Mouse (Mus musculus) limb, embryonic 14.5 days (tissue): ENCODE results near the gene G0s2. TPM values are rescaled to one million over a fixed set of nuclear protein-coding genes. Genes with fewer than 3 reads are reported as not detected.

Experiments
- ATAC-seq: fragments of 200-750 bp; cut with Nextera tagmentation; 2 replicates; pipeline ENCODE4 v1.8.0; 2017; ENCODE audit warnings: low read depth, moderate number of reproducible peaks, moderate TSS enrichment; ENCODE audit not compliant: low FRiP score
- DNase-seq: peaks from one replicate; pipeline ENCODE4 v3.0.0-alpha.2; 2015; ENCODE audit warnings: low spot score
- H3K27ac ChIP-seq: fragments of 300-500 bp; sonication (generic); replicated peaks from 2 replicates; pipeline ENCODE4 v1.5.1; 2014; ENCODE audit warnings: low read depth, mild to moderate bottlenecking, low read length, moderate library complexity, mixed read lengths
- H3K27me3 ChIP-seq: fragments of 300-500 bp; sonication (generic); 2 replicates; pipeline ENCODE4 v1.6.1; 2014; ENCODE audit warnings: low read length, mixed read lengths; ENCODE audit not compliant: control insufficient read depth, insufficient read depth
- H3K36me3 ChIP-seq: fragments of 300-500 bp; sonication (generic); 2 replicates; pipeline ENCODE4 v1.6.1; 2014; ENCODE audit warnings: mild to moderate bottlenecking, low read length, moderate library complexity, mixed read lengths; ENCODE audit not compliant: control insufficient read depth, insufficient read depth
- H3K4me1 ChIP-seq: fragments of 300-500 bp; sonication (generic); 2 replicates; pipeline ENCODE4 v1.6.1; 2014; ENCODE audit warnings: antibody characterized with exemption, low read length, mixed read lengths; ENCODE audit not compliant: control insufficient read depth, insufficient read depth
- H3K4me2 ChIP-seq: fragments of 300-500 bp; sonication (generic); replicated peaks from 2 replicates; pipeline ENCODE4 v1.6.1; 2014; ENCODE audit warnings: low read depth, mild to moderate bottlenecking, low read length, moderate library complexity; ENCODE audit not compliant: severe bottlenecking
- H3K4me3 ChIP-seq: fragments of 300-500 bp; sonication (generic); replicated peaks from 2 replicates; pipeline ENCODE4 v1.5.1; 2014; ENCODE audit warnings: low read length
- H3K9ac ChIP-seq: fragments of 300-500 bp; sonication (generic); 2 replicates; pipeline ENCODE4 v1.6.1; 2014; ENCODE audit warnings: mild to moderate bottlenecking, low read depth, low read length, moderate library complexity; ENCODE audit not compliant: severe bottlenecking
- H3K9me3 ChIP-seq: fragments of 300-500 bp; sonication (generic); 2 replicates; pipeline ENCODE4 v1.6.1; 2016; ENCODE audit warnings: low read length; ENCODE audit not compliant: control insufficient read depth
- POLR2A ChIP-seq: fragments of 200-500 bp; IDR thresholded peaks from 2 replicates; pipeline ENCODE4 v1.8.0; 2012; ENCODE audit warnings: inconsistent platforms, mild to moderate bottlenecking, moderate library complexity, borderline replicate concordance; ENCODE audit not compliant: insufficient read depth, insufficient read length; ENCODE audit errors: extremely low read depth
- WGBS: fragments of 180-500 bp; shearing (Covaris S2); extraction: QIAGEN DNeasy Blood & Tissue Kit; methylation state at CpG from one replicate; pipeline ENCODE4 v1.1.7; 2014; 5-methylcytosine and 5-hydroxymethylcytosine counted together
- polyA plus RNA-seq, 2 experiments: library from polyadenylated mRNA; depleted of rRNA in 1 of 2; stranded (reverse) in 1 of 2; unstranded in 1 of 2; fragments of >200 nt; fragmentation: Nextera tagmentation in 1 of 2; extraction: Ambion mirVana in 1 of 2; gene quantifications; 2 replicates each; pipeline versions ENCODE4 v1.2.1 to v1.2.3; 2012 to 2014

G0s2 gene
- polyA plus RNA-seq, 2 experiments: 31.7 to 44.7 TPM

DNA sequence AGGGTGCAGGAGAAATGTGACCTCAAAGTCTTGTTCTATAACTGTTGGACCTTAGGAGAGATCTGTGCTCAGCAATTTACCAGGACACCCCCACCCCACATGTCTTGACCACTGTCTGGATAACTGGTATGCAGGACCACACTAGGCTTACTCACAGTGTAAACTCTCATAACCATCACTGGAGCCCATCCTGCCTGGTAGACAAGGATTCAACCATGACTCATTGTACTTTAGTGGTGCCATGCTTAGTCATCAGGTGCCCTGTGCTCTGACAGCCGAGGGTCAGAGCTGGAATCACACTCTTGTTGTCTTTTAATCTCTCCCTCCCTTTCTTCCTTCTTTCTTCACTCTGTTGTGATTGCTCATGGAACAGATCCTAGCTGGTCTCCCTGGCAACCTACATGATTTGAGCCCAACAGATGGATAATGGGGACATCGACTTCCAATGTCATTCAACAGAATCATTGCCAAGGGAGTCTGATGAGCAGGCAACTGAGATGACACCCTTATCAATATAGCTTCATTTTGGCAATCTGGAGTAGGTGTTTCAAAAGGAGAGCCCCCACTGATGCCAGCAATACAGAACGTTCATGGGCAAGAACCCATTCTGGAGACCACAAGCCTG, 25.2 kb upstream of the G0s2 start:
- 87% methylated on average over 3 of the region's 3 CpGs for WGBS
- ATAC-seq (no peak), DNase-seq (no peak)
- H3K27me3 ChIP-seq: no peaks in the 10 kb centered on the region
- H3K4me2 ChIP-seq: no peak overlapping the region
- no peak for TF ChIP-seq POLR2A
- H3K4me1 ChIP-seq: 0 out of 2 replicates have a peak, but pooled peaks cover 2% of the 10 kb centered on the region
- H3K36me3 ChIP-seq: no peaks in the 10 kb centered on the region
- no peak overlapping the region for H3K4me3 ChIP-seq
- H3K27ac ChIP-seq: no peak overlapping the region
- no peaks in the 10 kb centered on the region for H3K9me3 ChIP-seq
- no peak overlapping the region for H3K9ac ChIP-seq

DNA sequence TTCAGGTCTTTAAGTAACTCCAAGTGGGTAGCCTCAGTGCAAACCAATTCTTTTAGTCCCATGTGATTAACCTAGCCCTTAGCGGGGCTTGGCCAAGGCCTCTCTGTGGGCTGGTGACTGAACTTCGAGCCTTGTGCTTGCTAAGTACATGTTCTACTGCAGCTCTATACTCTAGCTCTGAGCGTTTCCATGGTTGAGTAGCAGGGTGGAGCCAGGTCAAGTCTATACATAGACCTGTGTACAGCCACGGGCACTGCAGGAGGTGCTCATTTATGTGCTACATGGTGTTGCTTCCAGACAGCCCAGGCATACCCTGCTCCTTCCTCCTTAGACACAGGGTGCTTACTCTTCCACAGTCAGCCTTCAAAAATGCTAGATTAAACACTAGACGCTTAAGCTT, 22.9 kb upstream of the G0s2 start:
- TF ChIP-seq POLR2A: no peak
- Histone ChIP-seq H3K4me3 (no peak overlapping the region), H3K4me1 (no peaks in the 10 kb centered on the region), H3K36me3 (no peaks in the 10 kb centered on the region), H3K27me3 (no peaks in the 10 kb centered on the region), H3K4me2 (no peak overlapping the region), H3K27ac (no peak overlapping the region), H3K9me3 (no peaks in the 10 kb centered on the region), H3K9ac (no peak overlapping the region)
- DNase-seq (no peak), ATAC-seq (no peak)
- 75% methylated on average over 5 of the region's 5 CpGs for whole genome bisulfite sequencing

- no peaks in the 10 kb centered on the region for H3K27me3 ChIP-seq
- H3K4me1 ChIP-seq: no peaks in the 10 kb centered on the region
- H3K27ac ChIP-seq: no peak overlapping the region
- TF ChIP-seq POLR2A: no peak
- H3K9me3 ChIP-seq: no peaks in the 10 kb centered on the region
- no peaks in the 10 kb centered on the region for H3K36me3 ChIP-seq
- 81% methylated on average over 3 of the region's 3 CpGs for WGBS
- no peak overlapping the region for H3K4me3 ChIP-seq
- H3K4me2 ChIP-seq: no peak overlapping the region
- no peak for DNase-seq
- H3K9ac ChIP-seq: no peak overlapping the region
- ATAC-seq: no peak
Observed at GRCm38 (mm10) chr1:193293926-193294325, 20.9 kb upstream of the G0s2 start.

DNA sequence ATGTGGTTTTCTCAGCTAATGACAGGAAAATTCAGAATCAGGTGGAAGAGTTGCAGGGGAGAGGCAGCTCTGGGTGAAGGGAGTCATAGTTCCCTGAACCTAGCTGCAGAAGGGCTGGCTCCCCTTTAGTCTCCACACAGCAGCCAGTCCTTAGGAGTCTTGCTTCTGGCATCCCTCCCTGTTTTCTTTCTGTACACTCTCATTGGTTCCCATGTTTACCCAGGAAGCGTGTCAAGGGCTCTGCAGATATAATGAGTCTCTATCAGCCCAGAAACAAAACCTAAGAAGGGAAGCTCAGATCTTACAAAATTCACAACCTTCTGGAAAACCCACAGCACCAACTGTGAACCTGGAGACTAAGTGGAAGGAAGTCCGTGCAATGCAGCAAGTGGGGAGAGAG, 20.0 kb upstream of the G0s2 start:
- 58% methylated on average over 2 of the region's 2 CpGs for WGBS
- H3K36me3 ChIP-seq: no peaks in the 10 kb centered on the region
- no peak overlapping the region for H3K9ac ChIP-seq
- H3K4me3 ChIP-seq: no peak overlapping the region
- no peaks in the 10 kb centered on the region for H3K9me3 ChIP-seq
- no peak overlapping the region for H3K4me2 ChIP-seq
- no peak overlapping the region for H3K27ac ChIP-seq
- no peaks in the 10 kb centered on the region for H3K4me1 ChIP-seq
- no peaks in the 10 kb centered on the region for H3K27me3 ChIP-seq
- no peak for DNase-seq
- ATAC-seq: no peak
- no peak for TF ChIP-seq POLR2A

GRCm38 (mm10) chr1:193290686-193291085, 17.7 kb upstream of the G0s2 start:
- H3K4me2 ChIP-seq: no peak overlapping the region
- H3K4me3 ChIP-seq: no peak overlapping the region
- H3K4me1 ChIP-seq: no peaks in the 10 kb centered on the region
- no peak overlapping the region for H3K9ac ChIP-seq
- no peak overlapping the region for H3K27ac ChIP-seq
- no peak for TF ChIP-seq POLR2A
- ATAC-seq (no peak), DNase-seq (no peak)
- no peaks in the 10 kb centered on the region for H3K36me3 ChIP-seq
- no peaks in the 10 kb centered on the region for H3K9me3 ChIP-seq
- no peaks in the 10 kb centered on the region for H3K27me3 ChIP-seq

DNA sequence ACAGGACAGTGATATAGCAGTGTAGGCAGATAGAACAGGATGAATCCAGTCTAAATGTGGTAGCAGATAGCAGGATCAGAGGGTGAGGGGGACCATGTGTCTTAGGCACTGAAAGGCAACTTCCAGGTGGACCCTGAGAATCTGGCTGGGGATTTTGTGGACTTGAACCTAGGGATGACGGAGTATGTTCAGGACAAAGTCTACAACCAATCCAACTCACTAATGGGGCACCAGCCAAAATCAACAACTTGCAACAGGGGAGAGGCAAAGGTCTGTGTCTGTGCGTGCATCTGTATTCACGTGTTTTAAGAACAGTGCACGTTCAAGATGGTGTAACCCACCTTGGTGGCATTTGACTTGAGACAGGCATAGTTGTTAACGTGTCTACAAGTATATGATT, 16.9 kb upstream of the G0s2 start:
- TF ChIP-seq POLR2A: no peak
- H3K4me1 ChIP-seq: no peaks in the 10 kb centered on the region
- H3K36me3 ChIP-seq: no peaks in the 10 kb centered on the region
- DNase-seq: no peak
- H3K9ac ChIP-seq: no peak overlapping the region
- H3K4me3 ChIP-seq: no peak overlapping the region
- H3K27me3 ChIP-seq: no peaks in the 10 kb centered on the region
- no peak overlapping the region for H3K4me2 ChIP-seq
- no peak overlapping the region for H3K27ac ChIP-seq
- WGBS: 86% methylated on average over 5 of the region's 5 CpGs
- ATAC-seq: no peak
- no peaks in the 10 kb centered on the region for H3K9me3 ChIP-seq
